Mouse (Mus musculus) neutrophil, adult 5-6 weeks (primary cell): ENCODE data around the gene Cdk14. TPM values are rescaled to one million over a fixed set of nuclear protein-coding genes. Genes with fewer than 3 reads are reported as not detected.

Source experiments
- ATAC-seq: fragments of 151-379, 151-347 bp; 2 replicates; pipeline ENCODE4 v1.8.0; 2017; ENCODE audit warnings: mild to moderate bottlenecking, moderate TSS enrichment; ENCODE audit not compliant: insufficient number of reproducible peaks, poor library complexity, low FRiP score, severe bottlenecking; ENCODE audit errors: extremely low read depth
- total RNA-seq: library from RNA; stranded (forward); fragments of 200-1000 nt; gene quantifications from 2 replicates; pipeline ENCODE4 v1.2.3, GENCODE M21; 2017

Cdk14 gene
- total RNA-seq, 1 experiment from 2014 or later = 9.2 TPM

GRCm38 (mm10) chr5:5370322-5371082 is 49.6 kb downstream of the Cdk14 start:
- ATAC-seq = no peak

GRCm38 (mm10) chr5:5368389-5369164 is 51.5 kb downstream of the Cdk14 start:
- no peak for ATAC-seq

GRCm38 (mm10) chr5:5367550-5367949 is 52.6 kb downstream of the Cdk14 start:
- no peak for ATAC-seq

- ATAC-seq = no peak
Observed at GRCm38 (mm10) chr5:5365285-5366076, 54.6 kb downstream of the Cdk14 start.

DNA sequence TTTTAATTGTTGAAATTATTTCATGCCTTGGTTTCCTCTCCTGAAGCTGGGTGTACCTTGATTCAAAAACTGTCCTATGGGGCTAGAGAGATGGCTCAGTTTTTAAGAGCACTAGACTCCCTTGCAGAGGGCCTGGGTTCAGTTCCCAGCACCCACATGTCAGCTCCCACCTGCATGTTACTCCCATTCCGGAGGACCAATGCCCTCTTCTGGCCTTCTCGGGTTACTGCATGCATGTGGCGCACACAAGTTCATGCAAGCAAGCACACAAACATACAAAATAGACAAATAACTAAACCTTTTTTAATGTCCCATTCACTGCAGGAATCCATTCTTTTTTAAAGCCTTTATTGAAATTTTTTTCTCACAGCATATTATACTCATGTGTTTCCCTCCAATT is 58.4 kb downstream of the Cdk14 start:
- ATAC-seq = no peak

- no peak for ATAC-seq
Observed at GRCm38 (mm10) chr5:5360338-5360737, 59.8 kb downstream of the Cdk14 start.

DNA sequence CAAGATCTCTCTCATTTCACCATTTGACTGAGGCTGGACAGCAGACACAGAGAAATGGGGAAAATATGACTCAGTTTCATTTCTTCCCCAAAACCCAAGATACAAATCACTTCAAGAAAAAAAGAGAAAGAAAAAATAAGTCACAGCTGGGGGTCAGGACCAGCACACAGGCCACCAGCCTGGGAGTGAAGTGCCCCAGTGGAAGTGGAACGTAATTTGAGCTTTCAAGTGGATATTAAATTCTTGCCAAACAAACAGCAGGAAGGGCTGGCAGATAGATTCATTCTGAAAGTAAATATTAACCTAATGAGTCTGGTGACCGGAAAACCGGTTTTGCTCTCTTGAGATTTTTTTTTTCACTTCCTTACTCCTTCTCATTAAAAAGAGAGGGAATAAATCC is 60.2 kb downstream of the Cdk14 start:
- no peak for ATAC-seq

GRCm38 (mm10) chr5:5359370-5359769 is 60.7 kb downstream of the Cdk14 start:
- no peak for ATAC-seq

DNA sequence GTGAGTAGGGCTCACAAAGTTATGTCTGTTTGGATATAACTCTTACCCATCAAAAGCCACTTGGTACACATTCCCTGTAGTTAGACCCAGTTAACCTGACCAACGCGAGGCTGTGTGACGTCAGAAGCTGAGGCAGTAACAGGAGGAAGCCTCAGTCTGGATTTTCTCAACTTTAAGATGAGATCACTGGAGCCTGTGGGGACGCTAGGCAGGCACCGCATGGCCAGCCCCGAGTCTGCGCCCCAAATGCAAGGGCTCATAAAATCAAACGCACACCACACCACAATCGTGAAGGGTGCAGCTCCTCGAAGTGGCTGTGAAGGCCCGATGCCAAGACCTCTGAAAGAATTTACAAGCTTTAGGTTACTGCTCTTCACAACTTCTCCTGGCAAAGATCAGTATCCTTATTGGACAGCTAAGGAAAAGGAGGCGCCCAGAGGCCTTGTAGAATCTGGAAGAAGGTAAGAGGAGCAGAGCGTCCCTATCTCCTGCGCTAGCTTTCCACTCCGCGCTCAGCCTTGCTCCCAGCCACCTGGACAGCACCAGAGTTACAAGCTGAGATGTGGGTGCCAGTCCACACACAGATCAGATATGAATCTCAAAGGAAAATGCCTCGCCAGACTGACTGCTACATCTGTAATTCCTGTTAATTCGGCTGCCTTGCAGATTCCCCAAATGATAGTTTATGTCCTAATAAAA is 61.9 kb downstream of the Cdk14 start:
- no peak for ATAC-seq

DNA sequence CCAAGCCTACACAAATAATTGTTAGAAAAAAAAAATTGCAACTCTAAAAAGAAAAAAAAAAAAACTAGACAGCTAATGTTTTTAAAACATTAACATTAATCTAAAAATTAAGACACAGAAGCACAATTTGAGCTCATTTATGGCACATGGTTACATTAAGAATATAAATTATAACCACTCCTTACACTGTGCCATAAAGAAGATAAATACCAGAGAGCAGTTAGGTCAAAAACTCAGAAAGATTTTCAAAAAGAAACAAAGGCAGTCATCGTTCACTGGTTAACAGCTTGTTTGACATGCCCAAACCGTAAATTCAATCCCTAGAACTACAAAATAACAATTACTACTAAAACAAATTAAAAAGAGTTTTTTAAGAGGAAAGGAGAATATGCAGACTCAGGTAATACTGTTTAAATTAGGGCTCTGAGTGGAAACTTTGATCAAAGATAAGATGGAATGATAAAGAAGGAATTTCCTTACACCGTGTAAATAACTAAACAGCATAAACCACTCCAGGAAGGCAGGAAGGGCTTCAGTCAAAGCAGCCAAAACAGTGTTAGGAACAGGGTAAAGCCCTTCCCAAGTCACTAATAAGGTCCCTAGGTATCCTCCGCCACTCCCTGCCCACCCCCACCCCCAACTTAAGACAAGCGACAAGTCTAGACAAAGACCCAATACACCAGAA is 65.3 kb downstream of the Cdk14 start:
- ATAC-seq = no peak

- no peak for ATAC-seq
Observed at GRCm38 (mm10) chr5:5353946-5354345, 66.2 kb downstream of the Cdk14 start.

- ATAC-seq = no peak
Observed at GRCm38 (mm10) chr5:5344646-5345045, 75.5 kb downstream of the Cdk14 start.

- no peak for ATAC-seq
Observed at GRCm38 (mm10) chr5:5343741-5344140, 76.4 kb downstream of the Cdk14 start.

DNA sequence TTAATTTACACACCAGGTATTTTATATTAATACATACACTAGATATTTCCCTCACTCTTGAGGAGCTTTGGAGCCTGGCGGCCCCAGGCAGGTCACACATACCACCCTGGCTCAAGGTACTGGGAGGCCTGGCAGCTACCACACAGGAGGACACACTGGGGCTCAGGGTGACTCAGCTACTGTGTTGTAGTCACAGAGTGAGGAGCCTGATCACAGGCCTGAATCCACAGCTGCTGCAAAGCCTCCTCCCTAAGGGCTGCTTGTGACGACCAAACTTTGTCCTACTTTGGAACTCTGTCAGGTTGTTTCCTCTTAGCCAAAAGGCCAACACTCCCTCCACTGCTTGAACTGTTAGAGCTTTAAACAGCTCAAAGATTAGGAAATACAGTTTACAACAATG is 76.8 kb downstream of the Cdk14 start:
- no peak for ATAC-seq

GRCm38 (mm10) chr5:5342410-5343137 is 77.5 kb downstream of the Cdk14 start:
- no peak for ATAC-seq

- ATAC-seq = no peak
Observed at GRCm38 (mm10) chr5:5341611-5342010, 78.5 kb downstream of the Cdk14 start.

GRCm38 (mm10) chr5:5333916-5334315 is 86.2 kb downstream of the Cdk14 start:
- no peak for ATAC-seq

GRCm38 (mm10) chr5:5330926-5331460 is 89.1 kb downstream of the Cdk14 start:
- ATAC-seq = no peak
